Mouse (Mus musculus) lung, adult 2 months (tissue): ENCODE results near the gene Vwce.

ENCODE experiments used
- CTCF ChIP-seq: fragments of 200-500 bp; IDR thresholded peaks from 2 replicates; pipeline ENCODE4 v1.5.1; 2011; ENCODE audit warnings: mild to moderate bottlenecking, low read length, control low read depth; ENCODE audit not compliant: insufficient read depth
- POLR2A ChIP-seq: fragments of 200-500 bp; IDR thresholded peaks from 2 replicates; pipeline ENCODE4 v1.6.1; 2011; ENCODE audit warnings: low read depth, mild to moderate bottlenecking, control low read depth, low read length, borderline replicate concordance; ENCODE audit errors: extremely low read depth

DNA sequence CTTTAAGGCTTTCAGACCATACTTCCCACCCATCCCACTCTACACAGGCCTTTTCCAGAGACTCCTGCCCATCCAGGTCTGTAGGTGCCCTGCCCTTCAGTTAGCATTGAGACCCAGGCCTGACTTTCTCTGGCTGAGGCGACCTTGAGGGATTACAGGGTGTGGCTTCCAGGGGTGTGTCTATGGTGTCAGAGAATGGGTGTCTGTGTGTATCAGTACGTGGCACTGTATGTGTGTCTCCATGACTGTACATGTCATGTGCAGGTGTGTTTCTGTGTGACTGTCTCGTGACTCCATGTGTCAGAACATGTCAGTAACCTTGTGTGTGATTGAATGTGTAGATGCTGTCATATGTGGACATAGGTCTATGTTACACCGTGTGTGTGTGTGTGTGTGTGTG lies 37.3 kb downstream of the Vwce start:
- TF ChIP-seq CTCF (no peak), POLR2A (no peak)
